Mouse (Mus musculus): ENCODE results near the gene 3110082I17Rik. TPM values are rescaled to one million over a fixed set of nuclear protein-coding genes. Genes with fewer than 3 reads are reported as not detected.
A peak's percentile ranks its signal among the peaks of the same experiment; 100 is the strongest.

3110082I17Rik gene
- polyA plus RNA-seq, 1 experiment from 2014 or later: 30.8 TPM

- Histone ChIP-seq H3K27me3 (no peaks in the 10 kb centered on the region), H3K9me3 (no peaks in the 10 kb centered on the region), H3K4me1 (0 out of 2 replicates have a peak, but pooled peaks cover 4% of the 10 kb centered on the region), H3K27ac (no peak overlapping the region), H3K4me2 (no peak overlapping the region), H3K4me3 (no peak overlapping the region), H3K9ac (no peak overlapping the region), H3K36me3 (peaks cover 9% of the 10 kb centered on the region; the same call in 1 of the 2 replicates)
- WGBS: 60% methylated on average over 4 of the region's 4 CpGs
- no peak for ATAC-seq (ENCODE audit: insufficient number of reproducible peaks, low FRiP score, low TSS enrichment, low read depth)
Measured at GRCm38 (mm10) chr5:139449926-139450325, 10.4 kb downstream of the 3110082I17Rik start.

- H3K9me3 ChIP-seq: no peaks in the 10 kb centered on the region
- H3K4me3 ChIP-seq: no peak overlapping the region
- no peak overlapping the region for H3K27ac ChIP-seq
- peaks cover 8% of the 10 kb centered on the region; the same call in 1 of the 2 replicates for H3K36me3 ChIP-seq
- WGBS: 54% methylated on average over 5 of the region's 5 CpGs
- ATAC-seq (ENCODE audit: insufficient number of reproducible peaks, low FRiP score, low TSS enrichment, low read depth): no peak
- H3K4me2 ChIP-seq: no peak overlapping the region
- H3K9ac ChIP-seq: no peak overlapping the region
- H3K27me3 ChIP-seq: no peaks in the 10 kb centered on the region
- H3K4me1 ChIP-seq: 0 out of 2 replicates have a peak, but pooled peaks cover 4% of the 10 kb centered on the region
Measured at GRCm38 (mm10) chr5:139449161-139449791, 11.1 kb downstream of the 3110082I17Rik start.

GRCm38 (mm10) chr5:139448025-139448424 lies 12.3 kb downstream of the 3110082I17Rik start:
- no peak overlapping the region for H3K4me3 ChIP-seq
- no peak for ATAC-seq (ENCODE audit: insufficient number of reproducible peaks, low FRiP score, low TSS enrichment, low read depth)
- 0 out of 2 replicates have a peak, but pooled peaks cover 4% of the 10 kb centered on the region for H3K36me3 ChIP-seq
- no peak overlapping the region for H3K27ac ChIP-seq
- no peaks in the 10 kb centered on the region for H3K9me3 ChIP-seq
- WGBS: 68% methylated on average over 6 of the region's 6 CpGs
- H3K9ac ChIP-seq: no peak overlapping the region
- H3K4me1 ChIP-seq: 0 out of 2 replicates have a peak, but pooled peaks cover 4% of the 10 kb centered on the region
- H3K4me2 ChIP-seq: no peak overlapping the region
- H3K27me3 ChIP-seq: no peaks in the 10 kb centered on the region

- Histone ChIP-seq H3K4me1 (peaks cover 13% of the 10 kb centered on the region; the same call in 1 of the 2 replicates), H3K27ac (no peak overlapping the region), H3K4me3 (no peak overlapping the region), H3K9ac (no peak overlapping the region), H3K27me3 (no peaks in the 10 kb centered on the region), H3K4me2 (no peak overlapping the region), H3K9me3 (no peaks in the 10 kb centered on the region), H3K36me3 (no peaks in the 10 kb centered on the region)
- ATAC-seq (ENCODE audit: insufficient number of reproducible peaks, low FRiP score, low TSS enrichment, low read depth): no peak
- WGBS: 81% methylated on average over 8 of the region's 8 CpGs
Measured at GRCm38 (mm10) chr5:139445258-139445657, 15.1 kb downstream of the 3110082I17Rik start.

GRCm38 (mm10) chr5:139442962-139443361 lies 17.4 kb downstream of the 3110082I17Rik start:
- H3K4me2 ChIP-seq: no peak overlapping the region
- no peaks in the 10 kb centered on the region for H3K27me3 ChIP-seq
- H3K36me3 ChIP-seq: no peaks in the 10 kb centered on the region
- 59% methylated on average over 4 of the region's 4 CpGs for WGBS
- H3K27ac ChIP-seq: no peak overlapping the region
- H3K4me1 ChIP-seq: peaks cover 16% of the 10 kb centered on the region; the same call in 1 of the 2 replicates
- no peaks in the 10 kb centered on the region for H3K9me3 ChIP-seq
- no peak overlapping the region for H3K9ac ChIP-seq
- ATAC-seq (ENCODE audit: insufficient number of reproducible peaks, low FRiP score, low TSS enrichment, low read depth): no peak
- no peak overlapping the region for H3K4me3 ChIP-seq

DNA sequence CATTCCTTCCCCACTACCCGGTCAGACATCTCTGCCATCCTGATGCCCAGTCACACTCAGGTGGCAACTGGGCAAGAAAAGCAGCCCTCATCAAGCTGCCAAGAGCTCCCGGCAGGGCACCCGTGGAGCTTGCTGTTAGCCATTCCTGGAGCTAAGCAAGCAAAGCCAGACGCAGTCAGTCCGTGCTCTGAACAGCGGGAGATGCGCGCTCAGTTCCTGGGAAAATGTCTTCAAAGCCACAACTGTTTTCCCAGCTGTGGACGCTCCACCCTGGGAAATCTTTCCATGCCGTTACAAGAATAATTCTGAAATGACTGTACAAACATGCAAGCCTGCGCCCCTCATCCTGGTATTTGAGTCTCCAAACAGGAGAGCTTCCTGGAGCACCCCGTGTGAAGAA lies 17.9 kb downstream of the 3110082I17Rik start:
- Histone ChIP-seq H3K4me3 (no peak overlapping the region), H3K4me1 (peaks cover 16% of the 10 kb centered on the region; the same call in 1 of the 2 replicates), H3K4me2 (no peak overlapping the region), H3K27me3 (no peaks in the 10 kb centered on the region), H3K36me3 (no peaks in the 10 kb centered on the region), H3K27ac (no peak overlapping the region), H3K9ac (no peak overlapping the region), H3K9me3 (no peaks in the 10 kb centered on the region)
- no peak for ATAC-seq (ENCODE audit: insufficient number of reproducible peaks, low FRiP score, low TSS enrichment, low read depth)
- 68% methylated on average over 12 of the region's 12 CpGs for WGBS

GRCm38 (mm10) chr5:139441726-139442018 lies 18.7 kb downstream of the 3110082I17Rik start:
- H3K27me3 ChIP-seq: no peaks in the 10 kb centered on the region
- 91% methylated on average over 2 of the region's 2 CpGs for WGBS
- H3K4me1 ChIP-seq: peaks cover 16% of the 10 kb centered on the region; the same call in 1 of the 2 replicates
- H3K27ac ChIP-seq: no peak overlapping the region
- no peak overlapping the region for H3K4me3 ChIP-seq
- no peaks in the 10 kb centered on the region for H3K9me3 ChIP-seq
- no peak overlapping the region for H3K4me2 ChIP-seq
- no peak for ATAC-seq (ENCODE audit: insufficient number of reproducible peaks, low FRiP score, low TSS enrichment, low read depth)
- no peak overlapping the region for H3K9ac ChIP-seq
- no peaks in the 10 kb centered on the region for H3K36me3 ChIP-seq

GRCm38 (mm10) chr5:139440926-139441725 lies 19.2 kb downstream of the 3110082I17Rik start:
- Histone ChIP-seq H3K36me3 (no peaks in the 10 kb centered on the region), H3K9me3 (no peaks in the 10 kb centered on the region), H3K27me3 (no peaks in the 10 kb centered on the region), H3K4me2 (no peak overlapping the region), H3K4me1 (peaks cover 16% of the 10 kb centered on the region; the same call in 1 of the 2 replicates), H3K4me3 (no peak overlapping the region), H3K27ac (no peak overlapping the region), H3K9ac (no peak overlapping the region)
- 90% methylated on average over 11 of the region's 11 CpGs for WGBS
- ATAC-seq (ENCODE audit: insufficient number of reproducible peaks, low FRiP score, low TSS enrichment, low read depth): no peak

GRCm38 (mm10) chr5:139440451-139440850 lies 19.9 kb downstream of the 3110082I17Rik start:
- 82% methylated on average over 5 of the region's 5 CpGs for WGBS
- peaks cover 12% of the 10 kb centered on the region; the same call in 1 of the 2 replicates for H3K4me1 ChIP-seq
- ATAC-seq (ENCODE audit: insufficient number of reproducible peaks, low FRiP score, low TSS enrichment, low read depth): no peak
- H3K27ac ChIP-seq: no peak overlapping the region
- no peak overlapping the region for H3K4me3 ChIP-seq
- no peaks in the 10 kb centered on the region for H3K36me3 ChIP-seq
- H3K4me2 ChIP-seq: no peak overlapping the region
- no peaks in the 10 kb centered on the region for H3K27me3 ChIP-seq
- no peaks in the 10 kb centered on the region for H3K9me3 ChIP-seq
- no peak overlapping the region for H3K9ac ChIP-seq

DNA sequence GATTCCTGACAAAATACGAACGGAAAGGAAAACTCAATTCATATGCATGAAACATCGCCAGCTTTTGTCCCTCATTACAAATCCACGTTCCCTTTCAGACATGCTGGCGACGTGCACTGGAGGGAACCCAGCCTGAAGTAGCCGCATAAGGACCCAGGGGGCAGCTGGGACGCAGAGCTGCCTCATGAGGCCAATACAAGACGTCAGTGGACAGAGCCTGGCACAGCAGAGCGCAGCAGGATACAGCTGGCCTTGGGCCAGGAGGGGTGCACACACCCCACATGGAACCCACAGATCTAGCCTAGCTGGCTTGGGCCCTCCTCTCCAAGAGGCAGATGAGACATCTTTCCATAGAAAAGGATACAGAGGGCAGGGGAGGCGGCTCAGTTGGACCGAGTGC lies 21.9 kb downstream of the 3110082I17Rik start:
- H3K9ac ChIP-seq: no peak overlapping the region
- H3K27ac ChIP-seq: no peak overlapping the region
- no peaks in the 10 kb centered on the region for H3K36me3 ChIP-seq
- WGBS: 84% methylated on average over 12 of the region's 12 CpGs
- H3K4me3 ChIP-seq: no peak overlapping the region
- no peak for ATAC-seq (ENCODE audit: insufficient number of reproducible peaks, low FRiP score, low TSS enrichment, low read depth)
- peaks cover 29% of the 10 kb centered on the region for H3K4me1 ChIP-seq
- no peak overlapping the region for H3K4me2 ChIP-seq
- H3K27me3 ChIP-seq: no peaks in the 10 kb centered on the region
- H3K9me3 ChIP-seq: no peaks in the 10 kb centered on the region

DNA sequence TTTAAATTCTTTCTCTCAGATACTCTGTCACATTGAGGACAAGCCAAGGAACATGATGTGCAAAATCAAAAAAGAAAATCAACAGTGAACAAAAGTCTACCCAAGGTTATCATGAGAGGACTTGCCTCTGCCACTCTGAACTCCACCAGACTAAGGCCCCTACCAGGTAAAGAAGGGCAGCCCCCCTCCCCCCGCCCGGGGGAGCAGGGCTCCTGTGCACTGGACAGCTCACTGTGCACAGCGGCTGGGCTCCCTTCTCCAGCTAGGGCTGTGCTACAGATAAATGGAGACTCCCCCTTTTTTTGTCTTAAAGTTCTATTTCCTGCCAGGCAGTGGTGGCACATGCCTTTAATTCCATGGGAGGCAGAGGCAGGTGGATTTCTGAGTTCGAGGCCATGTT lies 22.6 kb downstream of the 3110082I17Rik start:
- H3K9ac ChIP-seq: no peak overlapping the region
- no peak overlapping the region for H3K4me3 ChIP-seq
- no peaks in the 10 kb centered on the region for H3K27me3 ChIP-seq
- peaks cover 27% of the 10 kb centered on the region for H3K4me1 ChIP-seq
- no peaks in the 10 kb centered on the region for H3K9me3 ChIP-seq
- ATAC-seq (ENCODE audit: insufficient number of reproducible peaks, low FRiP score, low TSS enrichment, low read depth): no peak
- no peak overlapping the region for H3K27ac ChIP-seq
- H3K36me3 ChIP-seq: no peaks in the 10 kb centered on the region
- no peak overlapping the region for H3K4me2 ChIP-seq
- 93% methylated on average over 4 of the region's 4 CpGs for WGBS

DNA sequence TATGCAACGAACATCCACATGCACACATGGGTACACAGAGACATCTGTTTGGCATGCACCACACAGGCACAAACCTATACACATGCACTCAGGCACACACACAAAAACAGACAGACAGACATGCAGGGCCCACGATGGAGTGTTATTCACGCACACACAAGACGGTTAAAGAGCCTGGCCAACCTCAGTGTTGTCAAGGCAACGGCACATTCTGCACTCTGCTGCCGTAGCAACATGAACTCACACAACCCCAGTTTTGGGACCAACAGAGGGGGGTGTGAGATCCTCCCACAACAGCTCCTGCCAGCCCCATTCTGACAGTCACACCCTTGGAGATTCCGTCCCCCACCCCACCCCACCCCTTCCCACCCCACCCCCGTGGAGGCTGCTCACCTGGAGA lies 25.4 kb downstream of the 3110082I17Rik start:
- no peak overlapping the region for H3K9ac ChIP-seq
- no peaks in the 10 kb centered on the region for H3K27me3 ChIP-seq
- no peak overlapping the region for H3K4me3 ChIP-seq
- whole genome bisulfite sequencing: 47% methylated on average over 8 of the region's 8 CpGs
- peaks cover 34% of the 10 kb centered on the region for H3K4me1 ChIP-seq
- peak overlapping the region; percentile 59; the same call in 1 of the 2 replicates for H3K27ac ChIP-seq
- no peak overlapping the region for H3K4me2 ChIP-seq
- H3K36me3 ChIP-seq: no peaks in the 10 kb centered on the region
- ATAC-seq (ENCODE audit: insufficient number of reproducible peaks, low FRiP score, low TSS enrichment, low read depth): no peak
- H3K9me3 ChIP-seq: no peaks in the 10 kb centered on the region

Data from limb, embryonic 15.5 days (tissue).